Mouse (Mus musculus) ovary, postnatal 10 days (tissue): ENCODE data around the gene Defb19.

Experiments used
- DNase-seq: peaks from one replicate; pipeline ENCODE4 v3.0.0; 2022; ENCODE audit warnings: low spot score

Defb19 gene

DNA sequence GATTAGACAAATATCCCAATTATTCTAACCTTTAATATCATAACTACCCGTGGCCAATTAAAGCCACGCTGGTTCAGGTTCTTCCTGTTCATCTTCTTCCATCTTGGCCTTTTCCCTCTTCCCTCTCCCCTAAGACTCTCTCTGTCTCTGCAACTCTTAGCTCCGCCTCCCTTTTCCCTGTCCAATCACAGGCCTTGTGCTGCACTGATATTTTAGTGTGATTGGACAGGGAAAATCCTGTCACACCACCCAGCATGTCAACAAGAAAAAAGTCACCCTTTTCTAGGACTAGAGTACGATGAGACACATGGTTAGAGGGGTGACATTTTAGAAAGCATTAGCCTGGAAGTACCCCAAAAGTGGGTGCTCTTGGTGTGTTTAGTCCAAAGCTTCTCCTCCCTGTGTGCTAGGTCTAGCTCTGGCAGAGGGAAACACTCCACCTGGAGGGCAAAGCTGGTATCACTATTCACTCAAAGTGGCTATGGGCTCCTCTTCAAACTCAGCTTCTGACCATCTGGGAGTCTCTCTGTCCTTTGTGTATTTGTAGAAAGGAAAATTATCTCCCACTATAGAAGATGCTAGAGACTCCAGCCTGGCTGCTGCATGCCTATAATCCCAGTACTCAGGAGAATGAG, 6.9 kb upstream of the Defb19 start:
- DNase-seq, result no peak

DNA sequence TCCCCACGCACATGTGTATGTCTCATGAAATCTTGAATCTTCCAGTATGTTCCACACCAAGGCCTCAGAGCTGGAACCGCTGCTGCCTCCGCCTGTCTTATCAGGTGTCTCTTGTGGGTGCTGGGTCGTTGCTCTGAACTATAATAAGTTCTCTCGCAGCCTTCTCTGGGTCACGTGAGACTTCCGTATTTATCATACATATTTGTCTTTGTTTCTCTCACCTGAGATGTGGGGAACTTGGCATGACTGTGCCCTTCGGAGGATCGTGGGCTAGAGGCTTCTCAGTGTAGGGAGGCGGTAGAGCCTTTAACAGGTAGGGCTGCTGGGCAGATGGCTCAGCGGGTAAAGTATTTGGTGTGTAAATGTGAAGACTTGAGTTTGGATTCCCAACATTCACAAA, 500 bp upstream of the Defb19 start:
- DNase-seq, result no peak

DNA sequence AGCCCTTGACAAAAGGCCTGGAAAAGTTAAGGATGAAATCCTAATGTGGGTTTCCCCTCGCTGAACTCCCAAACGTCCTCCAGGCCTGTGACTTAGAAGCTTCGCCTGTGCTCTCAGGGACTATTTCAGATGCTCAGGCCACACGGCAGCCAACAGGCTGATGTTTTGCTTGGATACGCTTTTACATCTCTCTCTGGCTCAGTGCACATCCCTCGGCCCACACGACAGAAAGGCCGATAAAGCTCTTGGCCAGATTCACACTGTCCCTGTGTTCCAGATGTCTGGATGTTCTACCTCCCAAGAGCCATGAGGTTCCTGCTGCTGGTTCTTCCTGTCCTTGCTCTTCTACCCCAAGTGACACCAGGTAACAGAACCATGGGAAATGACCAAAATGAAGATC, 6.6 kb downstream of the Defb19 start:
- no peak for DNase-seq

DNA sequence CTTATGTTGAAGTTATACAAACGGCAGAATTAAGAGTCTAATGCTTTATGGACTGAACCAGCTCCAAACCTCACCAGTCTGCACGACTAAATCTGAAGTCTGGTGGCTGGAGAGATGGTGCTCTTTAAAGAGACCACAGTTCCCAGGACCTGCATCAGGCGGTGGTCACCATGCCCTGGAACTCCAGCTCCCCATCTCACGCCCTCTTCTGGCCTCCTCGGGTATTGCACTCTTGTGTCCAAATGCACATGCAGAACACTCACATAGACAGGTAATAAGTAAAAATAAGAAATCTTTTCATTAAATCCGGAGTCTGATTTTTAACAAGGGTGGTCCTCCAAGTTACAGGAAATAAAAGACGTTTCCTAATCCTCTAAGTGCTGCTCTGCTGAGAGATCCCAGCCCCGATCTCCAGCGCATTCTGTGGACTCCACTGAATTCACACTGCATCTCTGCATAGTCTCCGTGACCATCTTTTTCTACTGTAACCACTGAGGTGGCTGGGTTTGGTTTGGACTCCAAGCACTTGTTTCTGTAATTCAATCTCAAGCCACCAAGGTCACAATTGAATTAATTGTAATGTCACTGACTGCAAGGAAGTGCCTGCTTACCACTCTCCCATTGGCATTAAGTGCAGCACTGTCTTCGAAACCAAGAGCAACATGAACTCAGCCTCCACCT, 7.9 kb downstream of the Defb19 start, which contains the start of gene Defb21:
Gene Defb21 (plus strand): TSS at position 631 of the 681 bp plus-strand sequence.
- DNase-seq, result no peak

DNA sequence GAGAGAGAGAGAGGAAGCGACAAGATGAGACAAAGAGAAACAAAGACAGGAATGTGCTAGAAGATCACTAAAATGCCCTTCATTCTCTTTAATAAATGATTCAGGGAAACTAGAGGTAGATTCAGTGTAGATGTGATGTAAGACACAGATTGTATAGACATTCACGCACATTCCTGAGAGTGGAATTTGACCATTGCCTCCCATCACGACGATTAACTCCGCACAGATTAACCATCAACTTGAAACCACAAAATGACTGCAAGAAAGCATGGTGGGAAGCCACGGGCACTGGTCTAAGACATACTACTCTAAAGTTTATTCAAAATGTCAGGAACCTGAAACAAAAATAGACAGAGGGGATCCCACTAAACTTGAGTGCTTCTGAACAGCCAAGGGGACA, 9.8 kb downstream of the Defb19 start:
- DNase-seq, result no peak

DNA sequence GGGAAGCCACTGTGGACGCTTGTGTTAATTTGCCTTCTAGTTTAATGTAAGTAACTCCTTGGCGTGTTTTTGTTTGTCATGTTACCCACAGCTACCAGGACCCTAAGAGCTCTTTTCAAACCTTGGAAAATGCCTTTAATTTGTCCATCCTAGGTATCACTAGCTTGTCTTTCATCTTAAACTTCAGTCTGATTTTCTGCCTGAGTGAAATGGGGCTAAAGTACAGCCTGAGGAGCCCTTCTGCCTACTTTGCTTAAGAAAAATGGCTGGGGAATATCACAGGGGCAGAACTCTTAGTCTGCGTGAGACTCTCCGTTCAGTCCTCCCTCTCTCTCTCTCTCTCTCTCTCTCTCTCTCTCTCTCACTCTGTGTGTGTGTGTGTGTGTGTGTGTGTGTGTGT, 10.2 kb downstream of the Defb19 start:
- no peak for DNase-seq

DNA sequence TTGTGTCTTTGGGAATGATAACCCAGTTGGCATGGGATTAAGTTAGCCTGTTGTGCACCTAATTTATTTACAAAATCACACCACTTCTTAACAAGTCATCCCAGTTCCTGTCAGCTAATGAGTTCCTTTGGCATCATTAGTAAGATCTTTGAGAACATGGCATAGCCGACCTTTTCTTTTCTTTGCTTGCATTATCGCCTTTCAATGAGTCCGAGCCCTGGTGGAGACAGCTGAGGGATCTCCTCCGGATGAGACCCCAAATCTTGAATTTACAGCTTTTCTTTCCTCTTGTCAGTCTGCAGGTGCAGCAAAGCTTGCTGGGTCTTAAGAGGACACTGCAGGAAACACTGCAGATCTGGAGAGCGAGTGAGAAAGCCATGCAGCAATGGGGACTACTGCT, 11.1 kb downstream of the Defb19 start, which contains the start of gene Gm17416:
Gene Gm17416 (plus strand): TSS at position 301 of the 400 bp plus-strand sequence.
- no peak for DNase-seq

DNA sequence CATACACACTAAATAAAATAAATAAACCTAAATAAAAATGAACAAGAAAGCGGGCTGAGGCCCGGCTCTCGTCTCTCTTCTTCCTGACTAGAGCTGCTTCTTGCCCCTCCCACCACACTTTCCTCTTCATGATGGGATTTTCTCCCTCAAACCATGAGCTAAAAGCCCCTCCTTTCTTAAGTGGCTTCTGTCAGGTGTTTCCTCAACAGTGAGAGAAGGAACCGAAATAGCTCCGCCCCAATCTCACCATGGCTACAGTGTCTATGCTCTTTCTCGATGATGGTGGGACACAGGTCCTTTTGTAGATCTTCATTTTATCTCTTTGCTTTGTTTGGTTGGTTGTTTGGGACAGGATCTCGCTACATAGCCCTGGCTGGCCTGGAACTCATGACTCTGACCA, 23.5 kb downstream of the Defb19 start:
- no peak for DNase-seq

DNA sequence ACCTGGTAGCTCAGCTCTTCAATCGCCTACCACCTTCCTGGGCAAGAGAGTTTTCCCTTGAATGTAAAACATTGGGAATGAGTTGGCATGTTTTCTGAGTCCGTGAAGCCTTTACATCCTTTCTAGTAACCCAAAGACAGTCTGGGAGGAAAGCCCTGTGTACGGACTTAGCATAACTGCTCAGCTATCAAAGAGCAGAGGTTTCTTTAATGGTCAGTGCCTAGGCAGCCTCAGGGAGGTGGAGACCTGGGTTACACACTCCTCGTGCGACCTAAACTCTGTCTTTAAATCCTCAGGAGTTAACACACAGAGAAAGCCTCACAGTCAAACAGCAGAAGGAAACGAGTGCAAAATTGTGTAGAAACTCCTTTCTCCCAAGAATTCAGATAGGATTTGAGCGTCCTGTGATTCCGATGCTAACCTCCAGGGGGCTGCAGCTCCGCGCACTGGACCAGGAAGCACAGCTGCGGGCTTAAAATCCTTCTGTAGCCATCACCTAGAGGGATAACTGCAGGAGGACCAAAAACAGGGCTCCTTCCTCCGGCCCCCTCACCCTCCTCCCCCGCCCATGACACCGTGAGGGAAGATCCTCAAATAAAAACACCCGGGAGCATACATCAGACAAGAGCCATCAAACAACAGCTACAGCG, 26.2 kb downstream of the Defb19 start:
- peak; percentile 24 for DNase-seq

DNA sequence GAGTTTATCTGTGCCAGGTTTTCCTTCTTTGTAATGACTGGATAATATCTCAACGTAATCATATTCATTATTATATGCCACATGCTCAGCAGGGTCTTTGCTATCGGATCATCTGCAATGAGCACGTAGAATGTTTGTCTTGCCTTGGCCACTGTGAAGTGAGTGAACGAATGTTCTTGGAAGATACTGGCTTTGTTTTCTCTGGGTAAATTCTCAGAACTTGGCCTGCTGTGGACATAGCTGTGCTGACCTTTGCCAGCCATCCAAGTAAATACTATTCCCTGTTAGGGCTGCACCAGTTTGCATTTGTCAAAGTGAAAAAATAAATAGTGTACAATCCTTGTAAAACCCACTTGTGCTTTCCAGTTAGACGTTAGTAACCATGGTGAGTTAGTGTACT, 32.0 kb downstream of the Defb19 start:
- no peak for DNase-seq

DNA sequence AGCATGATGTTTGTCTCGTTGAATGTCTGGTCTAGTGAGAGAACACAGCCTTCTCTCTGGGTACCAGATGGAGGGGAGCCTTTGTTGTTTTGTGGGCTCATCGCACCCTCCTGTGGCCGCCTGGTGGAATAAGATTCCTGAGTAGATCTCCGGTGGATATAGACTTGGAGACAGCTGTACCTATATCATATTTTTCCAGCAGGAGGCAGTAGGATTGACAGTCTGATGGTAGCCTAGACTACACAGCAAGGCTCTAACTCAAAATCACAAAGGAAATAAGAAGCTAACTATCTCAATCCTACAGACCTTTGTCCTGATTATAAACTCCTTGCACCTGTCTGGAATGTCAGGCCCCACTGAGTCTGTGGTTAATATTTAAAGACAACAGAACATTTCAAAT, 35.4 kb downstream of the Defb19 start:
- no peak for DNase-seq

DNA sequence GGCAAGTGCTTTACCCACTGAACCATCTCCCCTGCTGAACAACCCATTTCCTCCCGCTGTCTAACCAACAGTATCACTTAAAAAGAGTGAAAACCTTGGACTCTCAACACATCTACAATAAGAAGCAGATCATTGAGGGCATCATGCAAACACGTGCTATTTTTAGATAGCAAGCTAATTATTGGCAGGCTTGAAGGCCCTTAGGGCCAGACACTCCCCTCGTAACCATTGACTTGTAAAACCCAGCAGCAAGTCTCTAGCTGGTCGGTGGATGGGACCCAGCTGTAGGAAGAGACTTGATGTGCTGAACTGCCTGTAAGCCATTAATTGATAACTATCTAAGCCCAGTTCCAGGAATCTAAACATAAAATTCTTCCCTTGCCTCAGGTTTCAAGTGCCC, 36.6 kb downstream of the Defb19 start:
- DNase-seq, result no peak

DNA sequence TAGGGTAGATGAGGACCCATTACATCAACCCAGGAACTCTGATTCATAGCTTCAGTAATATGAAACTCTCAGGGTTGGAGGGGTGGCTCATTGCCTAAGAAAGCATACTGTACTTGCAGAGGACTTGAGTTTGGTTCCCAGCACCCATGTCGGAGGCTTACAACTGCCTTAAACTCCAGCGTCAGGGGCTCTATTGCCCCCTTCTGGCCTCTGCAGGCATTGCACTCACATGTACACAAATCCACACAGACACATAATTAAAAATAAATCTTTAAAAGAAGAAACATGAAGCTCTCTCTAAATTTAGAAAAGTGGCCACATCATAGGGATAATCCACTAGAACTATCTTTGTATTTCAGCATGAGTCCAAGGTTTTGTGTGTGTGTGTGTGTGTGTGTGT, 37.2 kb downstream of the Defb19 start:
- DNase-seq, result no peak

DNA sequence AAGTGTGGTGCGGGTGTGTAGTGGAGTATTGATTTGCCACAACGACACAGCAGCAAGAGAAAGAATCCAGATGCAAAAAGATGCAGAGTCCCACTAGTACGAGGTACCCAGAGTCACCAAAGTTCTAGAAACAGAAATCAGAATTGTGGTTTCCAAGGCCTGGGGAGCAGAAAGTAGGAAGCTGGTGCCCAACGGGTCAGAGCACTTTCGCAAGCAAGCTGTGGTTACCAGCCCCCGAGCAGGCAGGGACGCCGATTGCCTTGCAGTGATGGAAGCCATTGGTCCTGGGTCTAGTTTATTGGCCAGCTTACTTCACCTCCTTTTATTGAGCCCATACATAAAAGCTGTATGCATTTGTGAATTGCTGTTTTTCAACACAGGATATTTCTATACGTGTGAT, 38.1 kb downstream of the Defb19 start:
- DNase-seq, result no peak

DNA sequence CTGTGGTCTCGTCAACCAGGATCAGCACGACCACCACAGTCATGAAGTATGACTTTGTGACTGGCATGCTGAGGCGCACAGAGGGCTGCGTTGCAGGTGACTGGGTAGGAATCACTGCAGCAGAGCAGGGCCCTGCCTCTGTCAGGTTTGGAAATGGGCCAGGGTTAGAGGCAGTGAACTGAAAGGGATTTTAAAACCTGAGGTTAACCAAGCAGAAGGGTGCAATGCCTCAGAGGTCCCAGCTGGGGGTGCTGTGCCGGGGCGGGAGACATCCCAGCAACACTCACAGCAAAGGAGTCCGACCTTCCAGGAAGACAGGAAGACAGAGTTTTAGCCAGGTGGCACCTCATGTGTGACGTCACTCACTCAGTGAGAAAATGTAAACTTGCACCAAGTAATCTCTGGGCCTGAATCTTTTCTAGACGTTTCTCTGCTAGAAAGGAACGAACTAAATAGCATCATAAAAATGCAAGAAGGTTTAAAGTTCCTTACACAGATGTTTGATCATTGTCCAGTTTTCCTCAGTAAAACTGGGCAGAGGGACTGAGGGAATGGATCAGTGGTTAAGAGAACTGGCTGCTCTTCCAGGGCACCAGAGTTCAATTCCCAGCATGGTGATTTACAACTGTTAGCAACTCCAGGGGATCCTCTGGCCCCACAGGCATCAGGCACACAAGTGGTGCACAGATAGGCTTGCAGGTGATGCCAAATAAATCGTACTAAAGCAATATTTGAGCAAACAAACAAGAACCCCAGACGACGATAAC, 40.0 kb downstream of the Defb19 start, which contains the start of gene Defb29:
Gene Defb29 (minus strand): TSS at position 155 of the 767 bp plus-strand sequence.
- no peak for DNase-seq
